Mouse (Mus musculus) intestine, embryonic 14.5 days (tissue): ENCODE data around the gene Atp4a. TPM values are rescaled to one million over a fixed set of nuclear protein-coding genes. Genes with fewer than 3 reads are reported as not detected.

Source experiments
- ATAC-seq: fragments of 200-750 bp; cut with Nextera tagmentation; replicated peaks from 2 replicates; pipeline ENCODE4 v1.8.0; 2017; ENCODE audit warnings: low read depth, moderate number of reproducible peaks, moderate TSS enrichment, moderate library complexity; ENCODE audit not compliant: low FRiP score, low TSS enrichment
- DNase-seq: peaks from one replicate; pipeline ENCODE4 v3.0.0-alpha.2; 2018; ENCODE audit warnings: low spot score
- H3K27ac ChIP-seq: fragments of 300-500 bp; sonication (generic); 2 replicates; pipeline ENCODE4 v1.5.1; 2014; ENCODE audit warnings: low read depth, mild to moderate bottlenecking, control low read depth
- H3K27me3 ChIP-seq: fragments of 300-500 bp; sonication (generic); replicated peaks from 2 replicates; pipeline ENCODE4 v1.6.1; 2014; ENCODE audit warnings: low read length, control low read depth; ENCODE audit not compliant: control insufficient read depth, insufficient read depth
- H3K36me3 ChIP-seq: fragments of 300-500 bp; sonication (generic); 2 replicates; pipeline ENCODE4 v1.6.1; 2014; ENCODE audit warnings: low read length, control low read depth; ENCODE audit not compliant: control insufficient read depth, insufficient read depth
- H3K4me1 ChIP-seq: fragments of 300-500 bp; sonication (generic); replicated peaks from 2 replicates; pipeline ENCODE4 v1.6.1; 2014; ENCODE audit warnings: low read length, control low read depth, mixed read lengths; ENCODE audit not compliant: control insufficient read depth, insufficient read depth
- H3K4me2 ChIP-seq: fragments of 300-500 bp; sonication (generic); 2 replicates; pipeline ENCODE4 v1.6.1; 2014; ENCODE audit warnings: low read length
- H3K4me3 ChIP-seq: fragments of 300-500 bp; sonication (generic); 2 replicates; pipeline ENCODE4 v1.5.1; 2014; ENCODE audit warnings: low read depth, low read length, control low read depth, mixed read lengths
- H3K9ac ChIP-seq: fragments of 300-500 bp; sonication (generic); 2 replicates; pipeline ENCODE4 v1.6.1; 2014; ENCODE audit warnings: mild to moderate bottlenecking, low read length
- H3K9me3 ChIP-seq: fragments of 300-500 bp; sonication (generic); 2 replicates; pipeline ENCODE4 v1.6.1; 2016; ENCODE audit warnings: low read length, control low read depth; ENCODE audit not compliant: control insufficient read depth
- WGBS: fragments of 180-500 bp; shearing (Covaris S2); extraction: QIAGEN DNeasy Blood & Tissue Kit; methylation state at CpG from one replicate; pipeline ENCODE4 v1.1.7; 2014; 5-methylcytosine and 5-hydroxymethylcytosine counted together
- polyA plus RNA-seq: library from polyadenylated mRNA; unstranded; fragments of >200 nt; fragmentation: Nextera tagmentation; extraction: Ambion mirVana; gene quantifications from 2 replicates; pipeline ENCODE4 v1.2.1, GENCODE M21; 2014

Atp4a gene
- polyA plus RNA-seq, 1 experiment from 2014 or later: 2.2 TPM

DNA sequence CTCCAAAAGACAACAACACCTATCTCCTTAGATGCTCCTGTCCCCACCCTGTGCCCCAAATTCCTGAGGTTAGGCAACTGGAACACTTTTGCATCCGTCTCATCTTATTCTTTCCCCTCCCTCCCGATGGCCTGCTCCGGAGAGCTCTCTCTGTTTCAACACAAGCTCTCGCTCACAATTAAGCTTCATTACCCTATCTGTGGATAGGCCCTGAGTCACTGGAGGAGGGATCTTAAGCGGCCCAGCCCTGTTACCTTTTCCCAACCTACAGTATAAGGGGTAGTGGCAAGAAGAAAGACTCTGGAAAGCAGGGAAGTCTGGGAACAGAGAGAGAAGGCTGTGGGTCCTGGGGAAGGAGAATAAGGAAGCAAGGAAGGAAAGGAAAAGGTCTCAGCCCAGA is 51.4 kb downstream of the Atp4a start, which contains the start of gene Dmkn:
Gene Dmkn, plus strand, starts transcription at position 301 of the 400 bp plus-strand sequence.
- no peak for ATAC-seq
- Histone ChIP-seq H3K4me2 (no peak within 1 kb of the TSS), H3K9ac (no peak within 1 kb of the TSS), H3K9me3 (no peaks in the 10 kb centered on the region), H3K27ac (no peak within 1 kb of the TSS), H3K4me3 (no peak within 1 kb of the TSS), H3K36me3 (no peaks in the 10 kb centered on the region), H3K4me1 (no peaks in the 10 kb centered on the region), H3K27me3 (no peaks in the 10 kb centered on the region)
- WGBS: 53% methylated on average over 5 of the region's 5 CpGs
- no peak for DNase-seq

DNA sequence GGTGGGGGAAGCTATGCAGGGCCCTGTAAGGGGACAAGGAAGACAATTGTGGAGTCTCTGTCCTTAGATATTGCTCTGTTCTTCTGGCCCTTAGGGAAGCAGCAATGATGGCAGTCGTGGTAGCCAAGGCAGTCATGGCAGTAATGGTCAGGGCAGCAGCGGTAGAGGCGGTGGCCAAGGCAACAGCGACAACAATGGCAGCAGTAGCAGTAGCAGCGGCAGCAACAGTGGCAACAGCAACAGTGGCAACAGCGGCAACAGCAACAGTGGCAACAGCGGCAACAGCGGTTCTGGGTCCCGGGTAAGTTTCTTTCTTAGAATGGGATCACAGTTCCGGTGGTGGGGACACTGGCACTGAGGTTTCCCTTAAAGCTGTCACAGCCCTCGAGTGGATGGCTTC is 53.2 kb downstream of the Atp4a start:
- DNase-seq (no peak), ATAC-seq (no peak)
- Histone ChIP-seq H3K4me1 (no peaks in the 10 kb centered on the region), H3K27ac (no peak overlapping the region), H3K4me2 (no peak overlapping the region), H3K9ac (no peak overlapping the region), H3K36me3 (no peaks in the 10 kb centered on the region), H3K27me3 (no peaks in the 10 kb centered on the region), H3K9me3 (no peaks in the 10 kb centered on the region), H3K4me3 (no peak overlapping the region)
- 54% methylated on average over 11 of the region's 11 CpGs for WGBS

DNA sequence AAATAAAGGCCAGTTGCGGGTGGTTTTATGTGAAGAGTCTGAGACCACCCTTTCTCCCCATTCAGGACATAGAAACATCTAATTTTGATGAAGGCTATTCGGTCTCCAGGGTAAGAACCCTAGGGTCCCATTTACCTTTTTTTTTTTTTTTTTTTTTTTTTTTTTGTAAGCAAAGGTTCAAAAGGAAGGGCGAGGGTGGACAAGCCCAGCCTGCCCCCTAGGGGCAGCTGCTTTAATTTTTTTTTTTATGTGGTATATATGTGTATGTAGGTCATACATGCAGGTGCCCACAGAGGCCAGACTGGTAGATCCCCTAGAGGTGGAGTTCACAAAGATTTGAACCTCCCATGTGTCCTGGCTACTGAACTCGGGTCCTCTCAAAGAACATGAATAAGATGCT is 54.4 kb downstream of the Atp4a start:
- H3K27ac ChIP-seq: no peak overlapping the region
- H3K9ac ChIP-seq: no peak overlapping the region
- ATAC-seq (no peak), DNase-seq (no peak)
- H3K36me3 ChIP-seq: no peaks in the 10 kb centered on the region
- H3K4me3 ChIP-seq: no peak overlapping the region
- H3K27me3 ChIP-seq: no peaks in the 10 kb centered on the region
- WGBS: 84% methylated on average over 4 of the region's 4 CpGs
- H3K4me2 ChIP-seq: no peak overlapping the region
- H3K4me1 ChIP-seq: no peaks in the 10 kb centered on the region
- H3K9me3 ChIP-seq: no peaks in the 10 kb centered on the region

DNA sequence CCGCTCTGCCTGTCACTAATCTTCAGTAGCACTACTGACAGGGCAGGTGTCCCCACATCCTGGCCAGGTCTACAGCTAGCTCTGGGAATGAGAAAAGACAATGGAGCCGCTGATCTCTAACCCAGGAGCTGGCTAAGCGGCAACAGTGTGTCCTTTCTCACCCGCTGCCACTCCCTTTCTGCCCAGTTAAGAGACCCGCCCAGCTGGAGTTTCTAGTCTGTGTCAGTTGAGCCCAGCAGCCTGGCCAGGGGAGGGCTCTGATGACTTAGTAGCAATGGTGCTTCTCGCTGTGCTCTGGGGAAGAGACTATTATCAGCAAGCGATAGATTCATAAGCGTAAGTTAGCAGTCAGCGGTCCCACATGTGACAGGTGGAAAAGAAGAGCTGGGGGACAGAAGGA is 57.2 kb downstream of the Atp4a start:
- Histone ChIP-seq H3K4me1 (no peaks in the 10 kb centered on the region), H3K36me3 (no peaks in the 10 kb centered on the region), H3K4me2 (no peak overlapping the region), H3K4me3 (no peak overlapping the region), H3K27me3 (no peaks in the 10 kb centered on the region), H3K9me3 (peaks cover 3% of the 10 kb centered on the region; the same call in 1 of the 2 replicates), H3K27ac (no peak overlapping the region), H3K9ac (no peak overlapping the region)
- 30% methylated on average over 9 of the region's 9 CpGs for WGBS
- ATAC-seq: peak; percentile 61; the same call in 1 of the 2 replicates
- no peak for DNase-seq

Other genes starting within 250 kb of the Atp4a start
- 1.3 TPM in 2 replicates for gene Prodh2, start 218.6 kb upstream of the Atp4a start, polyA plus RNA-seq
- gene Arhgap33, start 177.1 kb upstream of the Atp4a start, polyA plus RNA-seq: 10.7 and 11.9 TPM in 2 replicates
- 45.0 and 48.5 TPM in 2 replicates for gene Hspb6, start 160.0 kb upstream of the Atp4a start, polyA plus RNA-seq
- gene Proser3, start 159.9 kb upstream of the Atp4a start, polyA plus RNA-seq: 15.2 and 15.7 TPM in 2 replicates
- 36.9 and 38.5 TPM in 2 replicates for gene Lin37, start 152.4 kb upstream of the Atp4a start, polyA plus RNA-seq
- gene U2af1l4, start 148.9 kb upstream of the Atp4a start, polyA plus RNA-seq: 92.3 and 94.5 TPM in 2 replicates
- gene Gm49396, start 148.9 kb upstream of the Atp4a start, polyA plus RNA-seq: 7.7 and 9.1 TPM in 2 replicates
- gene Psenen, start 148.6 kb upstream of the Atp4a start, polyA plus RNA-seq: 119 and 125 TPM in 2 replicates
- gene Igflr1, start 146.8 kb upstream of the Atp4a start, polyA plus RNA-seq: 3.3 and 3.5 TPM in 2 replicates
- 12.8 and 13.0 TPM in 2 replicates for gene Kmt2b, start 123.5 kb upstream of the Atp4a start, polyA plus RNA-seq
- gene Zbtb32, start 113.3 kb upstream of the Atp4a start, polyA plus RNA-seq: 0.81 and 0.83 TPM in 2 replicates
- 12.1 and 15.3 TPM in 2 replicates for gene Upk1a, start 99.4 kb upstream of the Atp4a start, polyA plus RNA-seq
- gene Cox6b1, start 86.1 kb upstream of the Atp4a start, polyA plus RNA-seq: 1,084 and 1,229 TPM in 2 replicates
- not detected in 2 replicates for gene Etv2, start 76.4 kb upstream of the Atp4a start, polyA plus RNA-seq
- gene Rbm42, start 61.9 kb upstream of the Atp4a start, polyA plus RNA-seq: 96.4 and 101 TPM in 2 replicates
- 48.7 and 49.5 TPM in 2 replicates for gene Haus5, start 47.2 kb upstream of the Atp4a start, polyA plus RNA-seq
- gene Pmis2, start 40.6 kb upstream of the Atp4a start, polyA plus RNA-seq: not detected in 2 replicates
- 1.4 TPM in 2 replicates for gene 2200002J24Rik, start 13.3 kb upstream of the Atp4a start, polyA plus RNA-seq
- gene Tmem147, start 17.3 kb downstream of the Atp4a start, polyA plus RNA-seq: 213 and 238 TPM in 2 replicates
- 0.51 TPM in 1 of 2 replicates, not detected in the other for gene Gapdhs, start 31.5 kb downstream of the Atp4a start, polyA plus RNA-seq
- gene Sbsn, start 39.3 kb downstream of the Atp4a start, polyA plus RNA-seq: 1.5 and 2.7 TPM in 2 replicates
- gene Dmkn, start 51.5 kb downstream of the Atp4a start, polyA plus RNA-seq: 0.61 and 1.3 TPM in 2 replicates
- gene Krtdap, start 75.7 kb downstream of the Atp4a start, polyA plus RNA-seq: 0.80 and 0.86 TPM in 2 replicates
- 2.4 and 5.9 TPM in 2 replicates for gene Ffar2, start 111.6 kb downstream of the Atp4a start, polyA plus RNA-seq
- gene Ffar3, start 144.0 kb downstream of the Atp4a start, polyA plus RNA-seq: 0.32 and 0.39 TPM in 2 replicates
- gene Ffar1, start 149.4 kb downstream of the Atp4a start, polyA plus RNA-seq: 0.14 TPM in 1 of 2 replicates, not detected in the other
- gene Cd22, start 168.1 kb downstream of the Atp4a start, polyA plus RNA-seq: 0.12 TPM in 1 of 2 replicates, not detected in the other
- gene Mag, start 202.7 kb downstream of the Atp4a start, polyA plus RNA-seq: 0.22 and 0.35 TPM in 2 replicates
- not detected in 2 replicates for gene Hamp2, start 212.5 kb downstream of the Atp4a start, polyA plus RNA-seq
- not detected in 2 replicates for gene Hamp, start 231.8 kb downstream of the Atp4a start, polyA plus RNA-seq
- gene Usf2, start 244.6 kb downstream of the Atp4a start, polyA plus RNA-seq: 22.3 and 22.7 TPM in 2 replicates